Mouse (Mus musculus) forebrain, embryonic 13.5 days (tissue): Measurements from ENCODE around the gene Il31. TPM values are rescaled to one million over a fixed set of nuclear protein-coding genes. Genes with fewer than 3 reads are reported as not detected.
A peak's percentile ranks its signal among the peaks of the same experiment; 100 is the strongest.

Experiments
- ATAC-seq: fragments of 200-750 bp; cut with Nextera tagmentation; 2 replicates; pipeline ENCODE4 v1.8.0; 2017
- H3K27ac ChIP-seq: fragments of 300-500 bp; sonication (generic); 2 replicates; pipeline ENCODE4 v1.5.1; 2015; ENCODE audit warnings: inconsistent platforms, mild to moderate bottlenecking, moderate library complexity
- H3K27me3 ChIP-seq: fragments of 300-500 bp; sonication (generic); 2 replicates; pipeline ENCODE4 v1.6.1; 2015; ENCODE audit warnings: mild to moderate bottlenecking, inconsistent platforms
- H3K36me3 ChIP-seq: fragments of 300-500 bp; sonication (generic); 2 replicates; pipeline ENCODE4 v1.6.1; 2015; ENCODE audit warnings: mild to moderate bottlenecking, inconsistent platforms; ENCODE audit not compliant: poor library complexity, severe bottlenecking
- H3K4me1 ChIP-seq: fragments of 300-500 bp; sonication (generic); 2 replicates; pipeline ENCODE4 v1.6.1; 2015; ENCODE audit warnings: inconsistent platforms
- H3K4me2 ChIP-seq: fragments of 300-500 bp; sonication (generic); 2 replicates; pipeline ENCODE4 v1.6.1; 2015; ENCODE audit warnings: inconsistent platforms, mild to moderate bottlenecking, moderate library complexity
- H3K4me3 ChIP-seq: fragments of 300-500 bp; sonication (generic); 2 replicates; pipeline ENCODE4 v1.5.1; 2015; ENCODE audit warnings: mild to moderate bottlenecking, inconsistent platforms
- H3K9ac ChIP-seq: fragments of 300-500 bp; sonication (generic); 2 replicates; pipeline ENCODE4 v1.6.1; 2015; ENCODE audit warnings: mild to moderate bottlenecking, inconsistent platforms
- H3K9me3 ChIP-seq: fragments of 300-500 bp; sonication (generic); replicated peaks from 2 replicates; pipeline ENCODE4 v1.6.1; 2016; ENCODE audit warnings: inconsistent platforms
- WGBS: fragments of 180-500 bp; shearing (Covaris S2); methylation state at CpG from one replicate; pipeline ENCODE4 v1.1.7; 2015; 5-methylcytosine and 5-hydroxymethylcytosine counted together
- microRNA-seq: library from miRNA; unstranded; fragments of <30 nt; microRNA quantifications from one replicate; pipeline ENCODE4, GENCODE M21; 2016
- polyA plus RNA-seq: library from polyadenylated mRNA; unstranded; fragments of >200 nt; fragmentation: Nextera tagmentation; extraction: Ambion mirVana; gene quantifications from 2 replicates; pipeline ENCODE4 v1.2.1, GENCODE M21; 2015

Gene Il31
- polyA plus RNA-seq, 1 experiment from 2014 or later: not detected

DNA sequence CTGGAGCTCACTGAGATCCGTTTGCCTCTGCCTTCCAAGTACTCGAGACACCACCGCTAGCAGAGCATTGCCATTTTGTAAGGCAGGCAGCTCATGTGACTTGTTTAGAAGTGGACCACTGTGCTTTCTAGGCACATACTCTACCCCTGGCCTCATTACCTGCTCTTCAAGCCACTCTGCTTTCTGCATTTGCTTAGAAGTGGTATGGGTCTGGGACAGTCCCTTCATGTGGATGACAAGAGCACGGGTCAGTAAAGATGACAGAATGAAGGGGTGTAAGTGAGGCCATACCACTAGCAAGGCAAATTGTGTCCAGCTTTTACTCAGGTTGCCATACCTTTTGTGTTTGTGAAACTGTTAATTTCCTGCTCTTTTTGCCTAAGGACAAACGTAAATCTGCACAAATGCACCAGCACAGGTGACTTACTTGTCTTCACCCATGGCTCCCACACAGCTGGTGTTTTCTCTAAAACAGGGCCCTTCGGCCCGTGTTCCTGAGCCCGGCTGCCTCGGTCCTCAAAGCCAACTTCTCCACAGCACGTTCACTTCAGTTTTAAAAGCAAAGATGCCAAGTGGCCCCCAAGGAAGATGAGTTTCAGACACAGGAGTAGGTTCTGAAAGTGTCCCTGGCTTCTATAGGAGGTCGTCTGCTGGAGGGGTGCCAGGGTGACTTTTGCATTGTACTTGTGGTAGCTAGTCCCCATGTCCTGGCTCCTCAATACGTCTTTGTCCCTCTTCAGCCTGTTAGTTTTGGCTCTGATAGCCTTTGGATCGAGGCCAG, 57.6 kb downstream of the Il31 start:
- Histone ChIP-seq H3K9me3 (peaks cover under 1% of the 10 kb centered on the region; the same call in 1 of the 2 replicates), H3K27ac (peak overlapping the region; percentile 8; the same call in 1 of the 2 replicates), H3K36me3 (peaks cover 1% of the 10 kb centered on the region; the same call in 1 of the 2 replicates), H3K27me3 (no peaks in the 10 kb centered on the region), H3K4me2 (no peak overlapping the region), H3K9ac (no peak overlapping the region), H3K4me3 (no peak overlapping the region), H3K4me1 (peaks cover 21% of the 10 kb centered on the region)
- 75% methylated on average over 13 of the region's 13 CpGs for WGBS
- no peak for ATAC-seq

Small RNAs within 50 kb of the gene (microRNA-seq; reads per million reads assigned to microRNA genes)
- gene Mir7647: 1.9 reads per million

Other genes with a start within 250 kb of the Il31 start
- gene Wdr66, start 237.4 kb downstream of the Il31 start, polyA plus RNA-seq: 1.5 and 2.1 TPM in 2 replicates
- gene Bcl7a, start 145.7 kb downstream of the Il31 start, polyA plus RNA-seq: 66.4 and 75.0 TPM in 2 replicates
- 14.0 and 15.0 TPM in 2 replicates for gene Mlxip, start 94.7 kb downstream of the Il31 start, polyA plus RNA-seq
- 0.25 and 0.31 TPM in 2 replicates for gene Lrrc43, start 184 bp downstream of the Il31 start, polyA plus RNA-seq
- gene B3gnt4, start 21.0 kb upstream of the Il31 start, polyA plus RNA-seq: 1.7 and 2.0 TPM in 2 replicates
- 133 and 137 TPM in 2 replicates for gene Diablo, start 34.7 kb upstream of the Il31 start, polyA plus RNA-seq
- gene Gm49027, start 36.0 kb upstream of the Il31 start, polyA plus RNA-seq: 0.97 and 1.2 TPM in 2 replicates
- 32.8 and 38.1 TPM in 2 replicates for gene Vps33a, start 83.5 kb upstream of the Il31 start, polyA plus RNA-seq
- 65.5 and 78.3 TPM in 2 replicates for gene Clip1, start 195.1 kb upstream of the Il31 start, polyA plus RNA-seq
- 85.1 and 97.4 TPM in 2 replicates for gene Zcchc8, start 231.6 kb upstream of the Il31 start, polyA plus RNA-seq